Mouse (Mus musculus): ENCODE data around the gene Hnrnpk. TPM values are rescaled to one million over a fixed set of nuclear protein-coding genes. Genes with fewer than 3 reads are reported as not detected.
"Not testable (repeated sequence)": the region's sequence is repeated elsewhere in the genome, so short reads cannot be mapped to it uniquely, and the experiment has no call there.

Hnrnpk gene
- total RNA-seq (2021): 100 to 1,000 TPM; 334 to 386 TPM
- long read RNA-seq, experiment 1, partial matches to known transcripts: 15 of 266 reads
- long read RNA-seq, experiment 1, other reads (novel, unspliced or antisense): 251 of 266 reads
- long read RNA-seq, experiment 2, partial matches to known transcripts: 14 of 323 reads
- long read RNA-seq, experiment 2, other reads (novel, unspliced or antisense): 309 of 323 reads

DNA sequence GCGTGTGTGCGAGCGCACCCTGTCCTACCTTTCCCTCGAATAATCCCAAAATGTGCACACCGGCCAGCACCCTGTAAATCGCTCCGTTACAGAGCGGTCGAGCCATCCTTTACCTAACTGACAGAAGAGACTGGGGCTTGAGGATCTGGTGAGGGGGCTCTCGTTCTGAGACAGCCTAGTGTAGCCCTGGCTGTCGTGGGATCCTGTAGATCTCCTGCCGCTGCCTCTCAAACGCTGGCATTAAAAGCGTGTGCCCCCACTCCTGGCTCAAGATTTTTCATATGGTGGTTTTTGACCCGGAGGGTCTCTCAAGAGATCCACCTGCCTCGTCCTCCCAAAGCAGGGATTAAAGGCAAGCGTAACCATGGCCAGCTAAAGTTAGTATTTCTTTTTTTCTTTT is at the start of gene Hnrnpk:
Gene Hnrnpk, minus strand, starts transcription at position 101 of the 400 bp plus-strand sequence.
- DNase-seq; intact Hi-C loops (cut with DNase I; ENCODE audit: low total_unique reads): not testable (repeated sequence)

DNA sequence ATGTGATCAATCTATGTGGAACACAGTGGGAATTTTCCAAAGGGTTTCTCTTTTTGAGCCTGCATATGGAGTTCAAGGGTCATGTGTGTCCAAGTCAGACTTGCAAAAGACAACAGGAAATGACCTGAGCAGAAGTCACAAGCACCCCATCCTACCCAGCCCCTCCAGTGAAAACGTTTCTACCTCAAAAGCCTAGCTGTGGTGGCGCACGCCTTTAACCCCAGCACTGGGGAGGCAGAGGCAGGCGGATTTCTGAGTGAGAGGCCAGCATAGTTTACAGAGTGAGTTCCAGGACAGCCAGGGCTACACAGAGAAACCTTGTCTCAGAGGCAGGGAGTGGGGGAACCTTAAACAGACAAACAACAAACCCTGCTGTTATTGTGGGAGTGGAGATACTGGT is 49.1 kb upstream of the Hnrnpk start:
- DNase-seq: no peak
- intact Hi-C loops (cut with DNase I; ENCODE audit: low total_unique reads): no loop called here

DNA sequence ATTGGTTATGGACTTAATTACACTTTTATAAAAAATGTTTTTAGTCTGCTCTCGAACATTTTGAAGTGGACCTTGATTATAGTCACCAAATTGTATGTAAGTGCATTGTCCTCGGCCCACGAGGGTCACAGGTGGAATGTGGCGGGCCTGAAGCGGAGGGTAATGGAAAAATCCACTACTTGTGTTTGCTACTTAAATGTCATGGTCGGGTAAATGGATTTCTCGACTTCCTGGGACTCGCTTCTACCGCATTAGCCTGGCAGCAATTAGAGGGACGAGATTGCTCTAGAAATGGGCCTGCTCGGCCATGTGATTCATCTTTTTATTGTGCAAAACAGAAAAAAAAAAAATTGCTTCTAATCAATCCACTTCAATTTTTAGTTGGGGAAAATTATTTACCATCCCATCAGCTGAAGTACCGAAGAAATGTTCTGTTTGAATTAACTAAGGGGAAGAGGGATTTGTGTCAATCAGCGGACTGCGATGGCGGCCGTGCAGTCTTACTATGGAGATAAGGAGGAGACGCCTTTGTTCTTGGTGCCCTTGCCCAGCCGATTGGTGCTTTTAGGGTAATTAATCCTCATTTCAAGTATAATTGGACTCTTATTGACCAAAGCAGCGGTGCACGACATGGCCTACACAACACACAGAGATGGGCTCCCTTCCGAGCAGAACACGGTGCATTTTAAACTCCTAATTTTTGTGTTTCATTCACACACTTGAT is 47.5 kb upstream of the Hnrnpk start:
- no peak for DNase-seq
- intact Hi-C loops (cut with DNase I; ENCODE audit: low total_unique reads): no loop called here

DNA sequence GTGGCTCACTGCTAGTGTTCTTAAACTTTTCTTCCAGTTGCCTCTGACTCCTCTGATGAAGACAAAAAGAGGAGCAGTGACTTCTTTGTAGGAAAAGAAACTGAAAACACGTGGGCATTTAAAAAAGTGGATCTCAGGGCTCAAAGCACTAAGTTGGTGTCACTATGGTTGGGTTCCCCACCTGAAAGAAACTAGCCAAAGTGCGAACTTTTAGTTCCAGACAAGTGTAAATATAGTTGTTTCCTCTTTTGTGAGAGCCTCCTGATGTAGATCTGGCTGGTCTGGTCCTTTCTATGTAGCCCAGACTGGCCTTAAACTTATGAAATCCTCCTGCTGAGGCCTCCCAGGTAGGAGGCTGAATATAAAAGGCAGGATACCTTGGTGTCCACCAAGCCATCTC is 43.4 kb upstream of the Hnrnpk start:
- DNase-seq: no peak
- intact Hi-C loops (cut with DNase I; ENCODE audit: low total_unique reads): no loop called here

DNA sequence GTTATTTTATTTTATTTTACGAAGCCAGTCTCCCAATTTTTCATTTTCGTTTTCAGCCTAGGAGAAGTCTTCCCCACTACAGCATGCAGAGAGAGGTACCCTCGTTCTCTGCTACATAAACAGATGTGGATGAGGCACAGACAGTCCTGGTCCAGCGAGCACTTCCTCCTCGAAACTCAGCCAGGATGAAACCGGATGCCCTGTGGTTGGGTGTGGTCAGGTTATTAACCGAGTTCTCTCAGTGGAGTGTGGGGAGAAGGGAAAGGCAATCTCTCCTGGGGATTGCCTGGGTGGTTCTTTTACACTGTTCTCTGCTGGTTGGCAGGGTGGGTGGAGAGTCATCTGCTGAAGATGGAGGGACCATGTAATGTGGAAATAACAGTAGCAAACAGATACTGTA is 40.6 kb upstream of the Hnrnpk start:
- intact Hi-C loops (cut with DNase I; ENCODE audit: low total_unique reads): no loop called here
- no peak for DNase-seq

DNA sequence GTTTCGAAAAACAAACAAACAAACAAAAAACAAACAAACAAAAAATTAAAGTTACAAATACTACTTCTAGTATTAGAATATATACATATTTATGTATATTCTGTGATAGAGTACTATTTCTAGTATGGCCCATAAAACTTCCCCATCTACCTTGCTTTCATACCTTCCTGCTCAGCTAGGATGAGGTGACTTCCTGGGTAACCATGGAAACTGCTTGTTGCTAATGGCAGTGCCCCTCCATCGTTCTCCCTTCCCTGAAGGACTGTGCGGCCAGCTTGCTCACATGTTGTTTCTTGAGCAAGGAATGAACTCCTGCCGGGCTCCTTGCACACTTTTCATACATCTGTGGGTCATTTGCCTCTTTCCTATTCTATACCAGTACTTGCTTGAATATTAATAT is 40.2 kb upstream of the Hnrnpk start:
- no peak for DNase-seq
- intact Hi-C loops (cut with DNase I; ENCODE audit: low total_unique reads): no loop called here

DNA sequence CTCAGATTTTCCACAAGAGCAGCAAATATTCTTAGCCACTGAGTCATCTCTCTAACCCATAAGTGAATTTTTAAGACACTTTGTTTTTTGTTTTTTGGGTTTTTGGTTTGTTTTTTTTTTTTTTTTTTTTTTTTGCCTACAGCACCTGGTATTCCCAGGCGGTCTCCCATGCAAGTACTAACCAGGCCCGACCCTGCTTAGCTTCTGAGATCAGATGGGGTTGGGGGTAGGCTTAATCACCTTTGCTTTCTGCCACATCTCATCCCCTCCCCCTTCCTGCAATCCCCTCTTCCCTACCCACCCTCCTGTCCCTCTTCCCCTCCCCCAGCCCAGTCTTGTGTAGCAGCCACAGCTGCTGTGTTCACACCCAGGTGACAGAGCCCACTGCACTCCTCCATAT is 36.6 kb upstream of the Hnrnpk start:
- intact Hi-C loops (cut with DNase I; ENCODE audit: low total_unique reads): no loop called here
- DNase-seq: no peak

DNA sequence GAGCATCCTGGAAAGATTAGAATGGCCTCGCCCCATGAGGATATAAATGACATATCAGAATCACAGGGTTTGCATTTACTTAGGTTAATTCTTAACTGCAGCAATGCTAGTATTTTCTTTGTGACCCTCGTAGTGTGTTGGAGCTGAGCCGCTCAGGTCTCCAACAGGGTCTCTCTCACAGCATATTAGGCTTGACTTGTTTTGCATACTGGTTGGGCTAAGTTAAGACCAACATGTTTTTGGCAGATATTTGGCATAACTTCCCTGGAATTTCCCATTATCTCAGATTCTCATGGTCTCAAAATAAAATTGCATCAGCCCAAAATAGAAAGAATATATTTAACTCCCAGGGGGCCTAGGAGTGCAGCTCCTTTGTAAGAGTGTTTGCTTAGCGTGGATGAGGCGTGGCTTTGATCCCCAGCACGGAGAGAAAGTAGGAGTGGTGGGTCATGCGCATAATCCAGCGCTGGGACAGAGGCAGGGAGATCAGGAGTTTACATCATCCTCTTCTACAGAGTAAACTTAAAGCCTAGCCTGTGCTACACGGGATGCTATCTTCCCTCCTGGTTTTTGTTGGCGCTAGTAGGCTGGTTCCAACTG is 20.0 kb upstream of the Hnrnpk start:
- DNase-seq: no peak
- intact Hi-C loops (cut with DNase I; ENCODE audit: low total_unique reads): loop anchor here (10.0 kb wide), 1 partner anchor 1912 kb away; no protein-coding TSS in a partner anchor

DNA sequence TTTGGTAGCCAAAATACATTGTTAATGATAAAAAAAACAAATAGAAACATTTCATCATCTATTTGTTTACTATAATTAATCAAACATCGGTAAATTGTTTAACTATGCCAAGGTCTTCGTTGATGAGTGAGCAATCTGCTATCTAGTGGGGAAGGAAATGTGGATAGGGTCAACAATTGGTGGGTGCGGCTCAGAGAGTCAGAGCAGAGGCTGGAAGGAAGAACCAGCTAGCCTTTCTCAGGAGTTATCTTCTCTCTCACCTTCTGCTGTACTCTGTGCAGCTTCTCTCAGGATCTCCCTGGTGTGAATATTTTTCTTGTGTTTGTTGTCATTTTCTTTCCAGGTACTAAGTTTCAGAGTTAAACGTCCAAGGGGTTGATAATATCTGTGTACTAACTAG is 19.1 kb upstream of the Hnrnpk start:
- intact Hi-C loops (cut with DNase I; ENCODE audit: low total_unique reads): loop anchor here (10.0 kb wide), 1 partner anchor 1913 kb away; no protein-coding TSS in a partner anchor
- DNase-seq: no peak

DNA sequence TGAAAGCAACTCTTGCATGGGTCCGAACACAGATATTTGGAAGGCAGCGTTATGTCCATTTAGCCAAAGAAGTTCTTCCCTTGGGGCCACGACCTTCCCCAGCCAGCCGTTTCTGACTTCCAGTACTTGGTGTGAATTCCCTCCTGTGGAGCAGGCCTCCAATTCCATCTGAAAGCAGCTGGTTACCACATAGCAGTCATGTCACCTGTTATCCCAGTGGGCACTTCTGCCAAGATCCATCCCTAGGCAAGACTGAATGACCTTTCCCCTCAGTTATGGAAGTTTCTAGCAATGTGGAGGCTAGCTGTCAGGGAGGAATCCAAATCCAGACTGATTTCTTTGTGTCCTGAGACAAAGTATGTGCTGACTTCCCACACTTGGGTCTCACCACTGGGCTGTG is 17.9 kb upstream of the Hnrnpk start:
- intact Hi-C loops (cut with DNase I; ENCODE audit: low total_unique reads): loop anchor here (10.0 kb wide), 1 partner anchor 1914 kb away; no protein-coding TSS in a partner anchor
- DNase-seq: no peak

DNA sequence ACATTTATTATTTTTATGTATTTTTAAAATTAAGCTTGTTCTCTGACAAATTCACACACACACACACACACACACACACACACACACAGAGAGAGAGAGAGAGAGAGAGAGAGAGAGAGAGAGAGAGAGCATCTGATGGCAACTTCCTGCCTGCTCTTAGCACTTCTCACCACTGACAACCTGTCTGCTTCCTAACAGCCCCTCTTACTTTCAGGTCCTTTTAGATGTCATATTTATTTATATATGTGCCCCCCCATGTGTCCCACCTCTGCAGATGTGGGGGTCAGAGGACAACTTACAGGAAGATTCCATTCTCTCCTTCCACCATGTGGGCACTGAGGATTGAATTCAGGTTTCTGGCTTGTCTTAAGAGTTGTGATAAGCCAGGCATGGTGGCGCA is 16.1 kb upstream of the Hnrnpk start:
- intact Hi-C loops (cut with DNase I; ENCODE audit: low total_unique reads): no loop called here
- no peak for DNase-seq

DNA sequence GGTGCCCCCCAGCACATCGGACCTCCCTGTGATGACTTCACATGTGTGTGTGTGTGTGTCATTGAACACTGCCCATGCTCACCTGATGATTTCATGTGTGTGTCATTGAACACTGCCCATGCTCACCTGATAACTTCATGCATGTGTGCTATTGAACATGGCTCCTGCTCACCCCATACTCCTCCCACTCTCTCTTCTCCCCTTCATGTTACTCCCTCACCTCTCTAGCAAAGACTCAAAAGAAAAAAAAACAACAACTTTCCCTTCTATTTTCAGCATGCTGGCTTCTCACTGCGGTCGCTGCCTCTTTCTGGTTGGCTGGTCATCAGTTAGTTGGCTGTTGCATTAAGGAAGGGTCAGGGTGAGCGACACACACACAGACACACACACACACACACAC is 15.5 kb upstream of the Hnrnpk start:
- intact Hi-C loops (cut with DNase I; ENCODE audit: low total_unique reads): no loop called here

DNA sequence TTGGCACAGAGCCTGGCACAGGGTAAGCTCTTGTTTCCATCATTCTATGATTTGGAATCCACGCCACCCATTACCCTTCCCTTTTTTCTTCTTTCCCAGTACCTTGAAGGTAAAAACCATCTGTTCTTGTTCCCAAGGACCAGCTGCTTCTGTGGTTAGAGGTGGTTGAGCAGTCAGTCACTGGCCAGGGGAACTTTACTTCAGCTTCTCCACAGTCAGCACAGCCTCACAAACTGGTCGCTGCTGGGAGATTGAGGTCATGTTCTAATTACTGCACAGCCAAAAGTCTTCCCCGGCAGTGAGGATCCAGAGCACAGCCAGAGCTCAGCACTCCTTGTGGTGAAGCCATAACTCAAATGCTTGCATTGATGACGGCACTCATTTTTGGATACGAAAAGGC is 12.7 kb upstream of the Hnrnpk start:
- intact Hi-C loops (cut with DNase I; ENCODE audit: low total_unique reads): no loop called here
- peak; percentile 19 for DNase-seq

More for the DNA sequence above, 15.5 kb upstream of the Hnrnpk start:
- no peak for DNase-seq

DNA sequence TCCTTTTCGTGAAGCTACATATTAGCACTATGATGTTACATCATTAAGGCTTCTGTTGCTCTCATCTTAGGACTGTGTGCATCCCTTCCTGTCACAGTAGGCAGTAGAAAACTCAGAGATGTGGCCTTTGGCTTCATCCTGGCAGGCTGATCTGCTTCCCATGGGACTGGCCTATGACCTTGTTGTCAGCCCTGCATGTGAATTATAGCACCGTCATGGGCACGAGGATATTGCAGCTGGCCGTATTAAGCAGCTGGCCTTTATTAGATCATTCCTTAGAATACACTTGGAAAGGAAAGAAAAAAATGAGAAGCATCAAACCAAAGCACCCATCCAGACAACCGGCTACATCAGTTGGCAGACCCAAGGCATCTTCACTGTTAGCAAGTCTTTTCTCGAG is 12.2 kb upstream of the Hnrnpk start:
- intact Hi-C loops (cut with DNase I; ENCODE audit: low total_unique reads): no loop called here
- peak; percentile 31 for DNase-seq

DNA sequence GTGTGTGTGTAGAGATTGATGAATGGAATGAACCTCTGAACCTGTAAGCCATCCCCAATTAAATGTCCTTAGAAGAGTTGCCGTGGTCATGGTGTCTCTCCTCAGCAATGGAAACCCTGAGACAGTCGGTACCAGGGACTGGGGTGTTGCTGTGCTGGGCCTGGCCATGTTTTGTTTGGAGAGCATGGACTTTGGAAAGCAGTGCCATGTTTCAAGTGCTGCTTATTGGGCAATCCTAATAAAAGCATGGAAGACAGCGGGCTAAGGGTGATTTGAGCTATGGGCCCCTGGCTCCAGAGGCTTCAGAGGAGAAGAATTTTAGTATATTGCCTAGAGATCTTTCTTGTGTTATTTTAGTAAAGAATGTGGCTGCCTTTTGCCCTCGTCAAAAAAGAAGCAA is 7.9 kb upstream of the Hnrnpk start:
- intact Hi-C loops (cut with DNase I; ENCODE audit: low total_unique reads): no loop called here
- no peak for DNase-seq

DNA sequence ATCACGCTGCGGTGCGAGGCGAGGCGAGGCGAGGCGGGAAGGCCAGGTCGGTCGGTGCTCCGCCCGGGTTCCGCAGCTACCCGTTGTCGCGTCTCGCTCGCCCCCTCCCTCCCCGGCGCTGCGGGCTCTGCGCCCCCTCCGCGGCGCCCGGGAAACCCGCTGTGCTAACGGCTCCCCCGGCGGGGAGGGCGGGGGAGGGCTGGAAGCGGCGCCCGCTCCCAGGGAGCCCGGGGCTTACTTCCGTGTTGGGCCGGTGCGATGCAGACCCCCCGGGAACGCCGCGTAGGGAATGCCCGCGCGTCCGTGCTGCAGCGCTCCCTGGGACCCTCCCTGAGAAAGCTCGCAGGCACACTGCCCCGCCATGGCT is 416 bp downstream of the Hnrnpk start:
- DNase-seq: no peak
- intact Hi-C loops (cut with DNase I; ENCODE audit: low total_unique reads): no loop called here

DNA sequence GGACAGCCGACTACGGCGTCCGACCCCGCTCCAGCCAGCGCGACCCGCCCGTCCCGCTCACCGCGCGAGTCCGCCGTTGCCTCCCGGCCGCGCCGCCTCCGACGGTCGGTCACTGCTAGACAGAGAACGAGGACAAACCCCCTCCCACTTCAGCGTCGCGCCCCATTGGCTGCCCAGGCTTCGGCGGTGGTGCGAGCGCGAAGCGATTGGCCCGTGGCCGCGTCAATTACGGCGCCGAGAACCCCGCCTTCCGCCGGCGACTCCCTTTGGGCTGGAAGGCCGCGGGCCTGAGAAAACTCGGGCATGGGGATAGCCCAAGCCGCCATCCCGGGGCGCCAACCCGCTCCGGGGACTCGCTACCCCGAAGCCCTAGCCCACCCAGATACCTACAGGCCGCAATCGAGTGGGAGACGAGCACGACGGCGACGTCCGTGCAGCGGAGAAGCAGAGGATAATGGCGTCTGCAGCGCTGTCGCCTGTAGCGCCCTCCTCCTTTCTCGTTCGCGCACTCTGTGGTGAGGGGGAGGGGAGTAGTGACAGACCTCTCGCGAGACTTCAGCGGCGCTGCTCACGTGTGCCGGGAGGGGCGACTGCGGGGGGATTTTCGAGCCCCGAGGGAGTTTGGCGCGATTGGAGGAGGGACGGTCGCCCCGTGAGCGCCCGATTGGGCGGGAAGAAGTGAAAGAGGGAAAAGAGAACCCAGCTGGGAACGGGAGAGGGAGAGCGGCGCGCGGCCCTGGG is 970 bp downstream of the Hnrnpk start, which contains the start of gene Rmi1:
Gene Rmi1, plus strand, starts transcription at position 246 of the 741 bp plus-strand sequence.
- DNase-seq: peak; percentile 98

DNA sequence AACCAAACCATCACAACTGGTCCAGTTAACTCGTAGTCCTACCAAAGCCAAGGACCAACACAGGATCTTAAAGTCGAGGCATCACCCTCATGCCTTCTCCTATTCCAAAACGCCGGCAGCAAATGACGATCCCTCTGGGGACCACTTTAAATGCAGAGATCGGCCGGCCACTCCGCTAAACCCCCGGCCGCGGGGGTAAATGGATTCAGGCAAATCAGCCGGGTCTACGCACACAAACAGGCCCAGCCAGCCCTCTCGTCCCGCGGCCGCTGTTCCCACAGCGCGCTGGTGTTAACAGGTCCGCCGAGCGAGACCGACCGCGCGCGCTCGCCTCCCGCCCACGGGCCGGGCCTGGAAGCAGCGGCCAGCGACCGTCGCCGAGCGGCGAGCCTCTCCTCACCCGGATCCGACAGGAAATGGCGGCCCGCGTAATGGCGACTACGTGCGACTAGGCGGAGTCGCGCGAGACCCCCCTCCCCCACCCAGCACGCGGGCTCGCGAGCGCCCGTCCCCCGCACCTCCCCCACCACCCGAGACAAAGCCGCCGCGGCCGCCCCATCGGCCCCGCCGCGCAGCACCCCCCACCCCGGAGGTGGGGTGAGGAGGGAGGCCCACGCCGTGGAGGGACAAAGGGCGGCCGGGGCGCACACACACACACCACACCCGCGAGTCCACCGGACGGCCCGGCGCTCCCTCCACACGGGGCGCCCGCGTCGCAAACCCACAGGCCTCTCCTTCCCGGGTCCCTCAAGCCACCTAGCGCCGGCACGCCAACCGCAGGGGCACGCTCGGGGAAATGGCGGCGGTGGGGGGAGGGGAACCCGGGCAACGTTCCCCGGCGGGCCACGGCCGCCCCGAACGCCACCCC is 1.8 kb downstream of the Hnrnpk start:
- intact Hi-C loops (cut with DNase I; ENCODE audit: low total_unique reads): no loop called here
- DNase-seq: peak; percentile 83

More for the DNA sequence above, 970 bp downstream of the Hnrnpk start, which contains the start of gene Rmi1:
- intact Hi-C loops (cut with DNase I; ENCODE audit: low total_unique reads): no loop called here

DNA sequence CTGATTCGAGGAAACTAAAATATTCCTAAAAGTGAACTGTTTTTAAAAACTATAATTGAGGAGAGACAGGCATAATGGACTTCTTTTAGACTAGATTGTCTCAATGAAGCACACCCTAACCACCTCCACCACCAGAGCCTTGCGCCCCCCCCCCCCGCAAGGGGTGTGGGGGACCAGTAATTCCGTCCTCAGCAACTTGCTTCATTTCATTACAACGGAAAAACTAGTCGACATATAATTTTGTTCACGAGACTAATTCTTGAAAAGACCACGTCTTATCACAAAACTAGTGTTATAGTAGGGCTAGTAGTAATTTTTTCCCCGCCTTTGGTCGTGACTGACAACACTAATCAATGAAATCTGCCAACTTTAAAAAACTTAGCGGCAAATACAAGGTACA is 2.6 kb downstream of the Hnrnpk start:
- intact Hi-C loops (cut with DNase I; ENCODE audit: low total_unique reads): no loop called here
- DNase-seq: no peak
